Mouse (Mus musculus) embryonic stem cell, embryonic (primary cell): ENCODE measurements around the gene Prox2.
"Not testable (repeated sequence)": the region's sequence is repeated elsewhere in the genome, so short reads cannot be mapped to it uniquely, and the experiment has no call there.

Experiments used
- CTCF ChIA-PET, 4 experiments: fragments of 300-600 bp in 2 of 4; fragments of 350-600 bp in 2 of 4; sonication (Branson Sonifier 250); formaldehyde crosslinking; loops; one replicate each; lab custom pipeline; 2022; ENCODE audit warnings: inconsistent platforms in 2 of 4; lab: Charles Lee
- POLR2A ChIA-PET, 4 experiments: fragments of 300-600 bp in 2 of 4; fragments of 350-600 bp in 2 of 4; sonication (Branson Sonifier 250); formaldehyde crosslinking; loops; one replicate each; lab custom pipeline; 2022; ENCODE audit warnings: antibody characterized with exemption in 4 of 4, inconsistent platforms in 1 of 4; lab: Charles Lee

The Prox2 gene

DNA sequence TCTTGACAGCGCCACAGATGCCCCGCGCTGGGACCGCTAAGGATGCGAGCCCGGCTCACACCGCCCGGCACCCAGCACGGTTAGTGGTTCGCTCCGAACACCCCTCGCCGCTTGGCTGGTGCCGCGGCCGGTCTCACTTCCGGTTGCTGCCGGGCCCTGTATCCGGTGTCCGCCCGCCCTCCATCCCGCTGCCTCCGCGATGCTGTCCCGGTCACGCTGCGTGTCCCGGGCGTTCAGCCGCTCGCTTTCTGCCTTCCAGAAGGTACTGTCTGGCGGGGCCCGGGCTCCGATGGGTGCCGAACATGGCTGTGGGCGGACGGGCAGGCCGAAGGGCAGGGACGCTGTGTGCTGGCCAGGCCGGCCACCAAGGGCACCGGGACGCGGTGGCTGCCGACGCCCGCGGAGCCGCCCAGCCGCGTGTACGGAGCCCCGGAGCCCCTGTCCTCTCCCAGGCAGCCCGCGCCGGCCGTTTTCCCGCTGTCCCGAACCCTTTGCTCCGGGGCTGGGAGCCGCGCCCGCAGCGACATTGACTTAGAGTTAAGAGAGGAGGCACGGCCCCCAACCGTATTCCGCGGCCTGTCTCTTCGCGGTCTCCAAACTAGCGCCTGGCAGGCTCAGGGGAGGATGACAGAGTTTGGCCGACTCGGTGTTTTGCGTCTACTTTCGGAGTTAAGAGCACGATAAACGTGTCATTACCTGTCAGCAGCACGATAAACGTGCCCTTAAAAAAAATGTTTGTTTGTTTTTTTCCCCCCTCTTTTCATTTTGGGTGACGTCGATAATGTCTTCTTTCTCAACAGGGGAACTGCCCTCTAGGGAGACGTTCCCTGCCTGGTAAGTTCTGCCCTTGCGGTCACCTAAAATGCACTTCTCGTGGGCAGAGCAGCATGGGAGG lies at the start of gene Prox2, which contains the start of gene Dlst:
TSS of gene Prox2 (minus strand) at position 62 of the 895 bp plus-strand sequence.
TSS of gene Dlst (plus strand) at position 136 of the 895 bp plus-strand sequence.
- CTCF ChIA-PET: interaction anchor here (0.6 to 2.0 kb wide), 4 partner anchors 19 to 234 kb away, joined by 3 to 14 read pairs (median 6); partner anchors contain the start of gene Ltbp2 (in 1 of the 4)
- POLR2A ChIA-PET: interaction anchor here in 3 of 4 experiments (0.5 to 10.0 kb wide), 7 partner anchors 11 to 345 kb away, joined by 3 to 84 read pairs (median 4); partner anchors contain the start of gene Ylpm1 (in 1 of the 3)

DNA sequence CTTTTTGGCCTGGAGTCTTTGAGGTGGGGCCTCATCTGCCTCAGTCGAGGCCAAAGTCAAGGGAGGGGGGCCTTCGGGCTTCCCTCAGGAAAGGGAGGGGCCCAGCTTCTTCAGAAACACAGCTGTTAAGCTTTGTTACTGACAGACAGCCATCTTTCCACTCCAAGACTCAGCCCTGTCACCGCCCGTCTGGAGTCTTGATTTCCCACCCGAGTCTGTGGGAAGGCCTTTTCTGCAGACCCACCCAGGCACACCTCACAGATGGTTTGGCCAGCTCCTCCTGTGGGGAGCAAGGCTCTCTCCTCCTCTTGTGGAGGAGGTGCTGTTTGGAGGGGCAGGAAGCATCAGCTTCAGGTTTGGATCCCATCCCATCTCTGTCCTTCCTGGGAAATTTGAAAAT lies 49.0 kb upstream of the Prox2 start:
- ChIA-PET CTCF (interaction anchor here (0.6 to 2.3 kb wide), 7 partner anchors 9 to 146 kb away, joined by 3 to 7 read pairs (median 3); partner anchors contain the start of gene Rps6kl1 (in 1 of the 4)), POLR2A (interaction anchor here in 2 of 4 experiments (0.5 to 2.6 kb wide), 7 partner anchors 9 to 479 kb away, joined by 3 to 12 read pairs (median 3); partner anchors contain the start of gene Rps6kl1 (in 2 of the 2))

- CTCF ChIA-PET: interaction anchor here in 2 of 4 experiments (0.9 to 2.3 kb wide), 3 partner anchors 11 to 128 kb away, joined by 3 to 7 read pairs (median 4); no protein-coding TSS in a partner anchor
- POLR2A ChIA-PET: interaction anchor here in 1 of 4 experiments (2.2 kb wide), 1 partner anchor 9 kb away, joined by 12 read pairs; the partner anchor contains the start of gene Rps6kl1
Measured at GRCm38 (mm10) chr12:85158801-85159200, 48.2 kb upstream of the Prox2 start.

- POLR2A ChIA-PET: interaction anchor here in 1 of 4 experiments (2.2 kb wide), 1 partner anchor 8 kb away, joined by 12 read pairs; the partner anchor contains the start of gene Rps6kl1
Measured at GRCm38 (mm10) chr12:85157797-85158460, 47.4 kb upstream of the Prox2 start.

GRCm38 (mm10) chr12:85156324-85156723 lies 45.8 kb upstream of the Prox2 start:
- POLR2A ChIA-PET: interaction anchor here in 2 of 4 experiments (0.6 to 1.5 kb wide), 6 partner anchors 11 to 132 kb away, joined by 3 to 6 read pairs (median 4); partner anchors contain the start of genes Acyp1 (in 1 of the 2), Mlh3 (in 1 of the 2) and Zc2hc1c (in 1 of the 2)
- CTCF ChIA-PET: interaction anchor here in 2 of 4 experiments (0.5 to 1.7 kb wide), 5 partner anchors 13 to 149 kb away, joined by 5 to 9 read pairs (median 5); no protein-coding TSS in a partner anchor

More at GRCm38 (mm10) chr12:85157797-85158460, 47.4 kb upstream of the Prox2 start:
- CTCF ChIA-PET: interaction anchor here in 1 of 4 experiments (1.3 kb wide), 1 partner anchor 11 kb away, joined by 4 read pairs; no protein-coding TSS in a partner anchor

GRCm38 (mm10) chr12:85153011-85153410 lies 42.5 kb upstream of the Prox2 start:
- CTCF ChIA-PET: interaction anchor here in 1 of 4 experiments (0.7 kb wide), 1 partner anchor 17 kb away, joined by 3 read pairs; no protein-coding TSS in a partner anchor
- POLR2A ChIA-PET: interaction anchor here in 2 of 4 experiments (1.4 to 4.2 kb wide), 2 partner anchors 12 to 13 kb away, joined by 5 to 36 read pairs; no protein-coding TSS in a partner anchor

DNA sequence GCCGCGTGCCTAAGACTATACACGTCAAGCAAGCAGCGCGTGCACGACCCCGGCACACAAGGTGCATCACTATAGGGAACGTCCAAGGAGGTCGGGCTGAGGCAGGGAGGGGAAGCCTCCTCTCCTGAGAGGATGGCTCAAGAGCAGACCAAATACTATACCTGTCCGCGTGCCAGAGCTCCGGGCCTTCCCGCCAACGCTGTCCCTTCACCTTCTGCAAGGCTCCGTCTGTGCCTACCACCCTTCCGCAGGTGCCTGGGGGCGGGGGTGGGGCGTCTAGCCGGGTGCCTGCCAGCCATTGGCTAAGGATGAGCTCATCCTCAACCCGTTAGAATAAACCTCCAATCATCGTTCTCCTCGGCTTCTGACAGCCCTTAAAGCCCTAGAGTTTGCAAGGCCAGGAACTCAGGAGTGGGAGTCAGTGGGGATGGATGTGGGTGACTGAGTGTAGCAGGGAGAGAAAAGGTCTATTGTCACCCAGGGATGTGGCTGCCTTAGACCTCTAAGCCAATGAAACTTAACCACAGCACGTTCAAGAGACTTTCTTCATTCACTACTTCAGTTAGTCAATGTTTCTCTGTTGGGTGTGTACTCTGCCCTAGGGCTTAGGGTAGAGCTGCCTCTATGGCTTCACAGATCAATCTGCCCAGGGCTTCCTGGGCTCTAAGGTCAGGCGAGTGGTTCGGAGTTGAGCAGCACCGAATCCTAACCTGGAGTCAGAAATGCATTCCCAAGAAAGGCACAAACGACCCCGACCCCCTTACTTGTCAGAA lies 40.6 kb upstream of the Prox2 start, which contains the start of gene Rps6kl1:
TSS of gene Rps6kl1 (minus strand) at position 263 of the 773 bp plus-strand sequence.
- ChIA-PET POLR2A (interaction anchor here in 3 of 4 experiments (0.6 to 4.2 kb wide), 54 partner anchors 8 to 539 kb away, joined by 3 to 36 read pairs (median 4); partner anchors contain the start of genes Nek9 (in 3 of the 3), Acyp1 (in 2 of the 3), Eif2b2 (in 2 of the 3) and Mlh3 (in 2 of the 3)), CTCF (interaction anchor here (0.6 to 2.8 kb wide), 22 partner anchors 8 to 513 kb away, joined by 3 to 12 read pairs (median 3); partner anchors contain the start of genes Acyp1 (in 1 of the 4), Ltbp2 (in 1 of the 4) and Zc2hc1c (in 1 of the 4))

- ChIA-PET POLR2A (interaction anchor here (0.6 to 4.2 kb wide), 50 partner anchors 9 to 1456 kb away, joined by 3 to 36 read pairs (median 4); partner anchors contain the start of genes Acyp1 (in 2 of the 4), Eif2b2 (in 2 of the 4), Nek9 (in 2 of the 4) and Pgf (in 2 of the 4)), CTCF (interaction anchor here (0.5 to 2.8 kb wide), 23 partner anchors 8 to 403 kb away, joined by 3 to 12 read pairs (median 4); partner anchors contain the start of genes Acyp1 (in 1 of the 4), Ltbp2 (in 1 of the 4) and Zc2hc1c (in 1 of the 4))
Measured at GRCm38 (mm10) chr12:85150321-85151001, 39.9 kb upstream of the Prox2 start.

DNA sequence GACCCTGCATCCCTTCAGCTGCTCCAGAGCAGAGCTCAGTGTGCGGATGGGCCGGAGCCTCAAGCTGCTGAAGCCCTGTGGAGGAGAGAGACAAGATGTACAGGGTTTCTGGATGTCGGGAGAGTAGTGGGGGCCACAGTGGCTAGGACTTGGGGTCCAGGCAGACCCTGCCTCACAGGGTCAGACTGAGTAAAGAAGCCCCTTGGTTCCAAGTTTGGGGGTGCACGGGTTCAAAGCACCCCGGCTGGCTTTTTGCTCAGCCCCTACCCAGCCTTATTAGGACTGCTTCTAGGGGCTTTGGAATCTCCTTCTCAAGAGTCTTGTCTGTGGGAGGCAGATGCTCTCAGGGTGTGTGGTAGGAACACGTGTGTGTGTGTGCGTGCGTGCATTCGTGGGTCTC lies 36.3 kb upstream of the Prox2 start:
- POLR2A ChIA-PET: interaction anchor here in 2 of 4 experiments (0.6 to 0.9 kb wide), 6 partner anchors 28 to 328 kb away, joined by 3 to 4 read pairs (median 3); partner anchors contain the start of genes Acyp1 (in 1 of the 2) and Zc2hc1c (in 1 of the 2)
- CTCF ChIA-PET: interaction anchor here in 3 of 4 experiments (0.6 to 2.5 kb wide), 12 partner anchors 9 to 677 kb away, joined by 3 to 18 read pairs (median 4); no protein-coding TSS in a partner anchor

GRCm38 (mm10) chr12:85146355-85146754 lies 35.8 kb upstream of the Prox2 start:
- POLR2A ChIA-PET: interaction anchor here in 3 of 4 experiments (0.6 to 0.9 kb wide), 7 partner anchors 29 to 329 kb away, joined by 3 to 4 read pairs (median 3); partner anchors contain the start of genes Acyp1 (in 1 of the 3) and Zc2hc1c (in 1 of the 3)
- CTCF ChIA-PET: interaction anchor here (0.6 to 2.5 kb wide), 15 partner anchors 9 to 677 kb away, joined by 3 to 18 read pairs (median 5); partner anchors contain the start of genes Acyp1 (in 1 of the 4), Fos (in 1 of the 4) and Zc2hc1c (in 1 of the 4)

- POLR2A ChIA-PET: interaction anchor here in 3 of 4 experiments (0.5 to 1.0 kb wide), 4 partner anchors 141 to 361 kb away, joined by 3 read pairs; no protein-coding TSS in a partner anchor
- CTCF ChIA-PET: interaction anchor here (0.6 to 2.5 kb wide), 13 partner anchors 9 to 240 kb away, joined by 3 to 18 read pairs (median 5); partner anchors contain the start of genes Acyp1 (in 1 of the 4), Nek9 (in 1 of the 4) and Zc2hc1c (in 1 of the 4)
Measured at GRCm38 (mm10) chr12:85145630-85146029, 35.1 kb upstream of the Prox2 start.

GRCm38 (mm10) chr12:85144821-85145220 lies 34.3 kb upstream of the Prox2 start:
- CTCF ChIA-PET: interaction anchor here (0.7 to 2.5 kb wide), 10 partner anchors 25 to 347 kb away, joined by 3 to 18 read pairs (median 5); partner anchors contain the start of genes Acyp1 (in 2 of the 4) and Zc2hc1c (in 2 of the 4)
- POLR2A ChIA-PET: interaction anchor here in 3 of 4 experiments (0.7 to 0.9 kb wide), 3 partner anchors 11 to 331 kb away, joined by 3 read pairs; no protein-coding TSS in a partner anchor

DNA sequence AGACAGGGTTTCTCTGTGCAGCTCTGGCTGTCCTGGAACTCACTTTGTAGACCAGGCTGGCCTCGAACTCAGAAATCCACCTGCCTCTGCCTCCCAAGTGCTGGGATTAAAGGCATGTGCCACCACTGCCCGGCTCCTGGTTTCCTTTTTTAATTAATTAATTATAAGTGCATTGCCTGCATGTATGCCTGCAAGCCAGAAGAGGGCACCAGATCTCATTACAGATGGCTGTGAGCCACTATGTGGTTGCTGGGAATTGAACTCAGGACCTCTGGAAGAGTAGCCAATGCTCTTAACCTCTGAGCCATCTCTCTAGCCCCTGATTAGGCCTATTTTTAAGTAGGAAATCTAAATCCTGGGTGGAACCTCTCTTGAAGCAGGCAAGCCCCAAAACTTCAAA lies 33.7 kb upstream of the Prox2 start:
- POLR2A ChIA-PET: not testable (repeated sequence)
- CTCF ChIA-PET: interaction anchor here in 3 of 4 experiments (0.6 to 2.4 kb wide), 6 partner anchors 144 to 361 kb away, joined by 3 to 17 read pairs (median 5); partner anchors contain the start of genes Acyp1 (in 2 of the 3) and Zc2hc1c (in 2 of the 3)

DNA sequence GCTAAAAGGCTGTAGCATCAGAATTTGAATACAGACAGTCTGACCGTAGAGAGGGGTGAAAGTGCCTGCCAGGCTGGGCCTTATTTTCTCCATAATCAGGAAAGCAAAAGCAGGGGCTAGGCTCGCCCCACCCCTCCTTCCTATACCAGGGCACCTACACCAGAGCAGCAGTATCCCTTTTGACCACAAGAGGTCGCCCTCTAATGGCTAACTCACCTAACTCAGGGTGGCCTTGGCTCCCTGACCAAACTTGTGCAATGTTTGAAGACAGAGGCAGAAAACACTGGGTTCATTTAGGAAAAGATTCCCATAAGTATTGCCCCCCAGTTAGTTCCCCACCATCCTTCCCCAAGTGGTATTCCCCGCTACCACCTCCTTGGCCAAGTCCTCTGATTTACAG lies 32.2 kb upstream of the Prox2 start:
- POLR2A ChIA-PET: interaction anchor here in 2 of 4 experiments (0.6 to 5.1 kb wide), 6 partner anchors 8 to 145 kb away, joined by 3 to 36 read pairs (median 10); partner anchors contain the start of gene Rps6kl1 (in 2 of the 2)
- CTCF ChIA-PET: interaction anchor here (0.6 to 4.6 kb wide), 18 partner anchors 8 to 446 kb away, joined by 3 to 39 read pairs (median 4); partner anchors contain the start of genes Rps6kl1 (in 2 of the 4), Acyp1 (in 1 of the 4) and Zc2hc1c (in 1 of the 4)
